Mouse (Mus musculus) layer of hippocampus, postnatal 14 days (tissue): ENCODE measurements around the gene Gm20716. TPM values are rescaled to one million over a fixed set of nuclear protein-coding genes. Genes with fewer than 3 reads are reported as not detected.

ENCODE experiments used
- DNase-seq, 2 experiments: peaks; one replicate each; pipeline ENCODE4 v3.0.0; 2021 to 2022; ENCODE audit warnings: low spot score in 2 of 2, mixed read lengths in 1 of 2
- total RNA-seq, 2 experiments: library from RNA; stranded (reverse); gene quantifications; 2 replicates each; pipeline ENCODE4 v1.2.3; 2021

Gene Gm20716
- total RNA-seq, 2 experiments from 2014 or later = 25.6 to 29.5 TPM

- peak in 1 of 2 experiments; percentile 45 for DNase-seq
Observed at GRCm38 (mm10) chr2:168229116-168230025, 793 bp downstream of the Gm20716 start.

- no peak for DNase-seq
Observed at GRCm38 (mm10) chr2:168223326-168223725, 6.8 kb downstream of the Gm20716 start.

- DNase-seq = no peak
Observed at GRCm38 (mm10) chr2:168213788-168214397, 16.3 kb downstream of the Gm20716 start.

- peak in 1 of 2 experiments; percentile 22 for DNase-seq
Observed at GRCm38 (mm10) chr2:168207883-168208282, 22.3 kb downstream of the Gm20716 start.

- DNase-seq = peak; percentile 95 to 98
Observed at GRCm38 (mm10) chr2:168206725-168207644, 23.2 kb downstream of the Gm20716 start, which contains the start of gene Adnp. Gene Adnp (minus strand): TSS chr2:168207112.

- peak; percentile 30 to 40 for DNase-seq
Observed at GRCm38 (mm10) chr2:168205681-168206631, 24.2 kb downstream of the Gm20716 start.

- peak; percentile 89 to 95 for DNase-seq
Observed at GRCm38 (mm10) chr2:168205265-168205664, 24.9 kb downstream of the Gm20716 start.

- DNase-seq = peak in 1 of 2 experiments; percentile 30
Observed at GRCm38 (mm10) chr2:168204476-168204999, 25.6 kb downstream of the Gm20716 start.

- DNase-seq = no peak
Observed at GRCm38 (mm10) chr2:168200014-168200691, 30.0 kb downstream of the Gm20716 start.

GRCm38 (mm10) chr2:168199476-168199875 lies 30.7 kb downstream of the Gm20716 start:
- DNase-seq = no peak

- no peak for DNase-seq
Observed at GRCm38 (mm10) chr2:168198421-168198820, 31.7 kb downstream of the Gm20716 start.

- DNase-seq = no peak
Observed at GRCm38 (mm10) chr2:168195721-168196120, 34.4 kb downstream of the Gm20716 start.

- DNase-seq = no peak
Observed at GRCm38 (mm10) chr2:168193685-168194084, 36.5 kb downstream of the Gm20716 start.

GRCm38 (mm10) chr2:168191856-168192255 lies 38.3 kb downstream of the Gm20716 start:
- no peak for DNase-seq

- DNase-seq = no peak
Observed at GRCm38 (mm10) chr2:168175946-168176345, 54.2 kb downstream of the Gm20716 start.

GRCm38 (mm10) chr2:168170167-168170685 lies 59.9 kb downstream of the Gm20716 start:
- no peak for DNase-seq

GRCm38 (mm10) chr2:168169800-168170113 lies 60.4 kb downstream of the Gm20716 start:
- DNase-seq = no peak

- DNase-seq = no peak
Observed at GRCm38 (mm10) chr2:168168892-168169799, 61.0 kb downstream of the Gm20716 start.
